Mouse (Mus musculus) left cerebral cortex, postnatal 25 days (tissue): ENCODE measurements around the gene Ern2. TPM values are rescaled to one million over a fixed set of nuclear protein-coding genes. Genes with fewer than 3 reads are reported as not detected.

Experiments used
- DNase-seq, 2 experiments: peaks; one replicate each; pipeline ENCODE4 v3.0.0; 2022; ENCODE audit warnings: low spot score in 2 of 2, mixed read lengths in 1 of 2
- intact Hi-C: fragments of 180-260 bp; cut with DNase I; formaldehyde crosslinking; loops from one replicate; pipeline ENCODE4 v1.15.1; 2025
- total RNA-seq, 2 experiments: library from RNA; stranded (reverse); gene quantifications; 2 replicates each; pipeline ENCODE4 v1.2.3; 2021

Gene Ern2
- under 1 TPM; 0.25 to 0.44 TPM for total RNA-seq

DNA sequence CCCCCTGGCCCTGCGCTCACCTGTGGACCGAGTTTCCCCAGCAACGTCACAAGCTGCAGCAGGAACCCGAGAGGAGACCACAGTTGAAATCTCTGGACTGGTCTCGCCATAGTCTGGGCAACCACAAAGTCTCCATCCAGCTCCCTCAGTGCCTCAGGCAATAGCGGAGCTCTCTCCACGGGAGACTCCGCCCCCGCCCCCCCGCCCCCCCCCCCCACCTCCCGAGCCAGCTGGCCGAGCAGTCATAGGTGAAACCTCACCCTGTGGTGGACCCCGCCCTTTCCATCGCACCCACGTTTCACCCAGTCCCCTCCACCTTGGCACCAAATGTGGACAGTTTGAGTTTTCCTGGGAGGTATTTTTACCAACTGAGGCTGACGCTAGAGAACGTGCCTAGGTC is at the start of gene Ern2:
Gene Ern2 (minus strand): TSS at position 165 of the 400 bp plus-strand sequence.
- DNase-seq: no peak
- intact Hi-C loops: no loop called here

DNA sequence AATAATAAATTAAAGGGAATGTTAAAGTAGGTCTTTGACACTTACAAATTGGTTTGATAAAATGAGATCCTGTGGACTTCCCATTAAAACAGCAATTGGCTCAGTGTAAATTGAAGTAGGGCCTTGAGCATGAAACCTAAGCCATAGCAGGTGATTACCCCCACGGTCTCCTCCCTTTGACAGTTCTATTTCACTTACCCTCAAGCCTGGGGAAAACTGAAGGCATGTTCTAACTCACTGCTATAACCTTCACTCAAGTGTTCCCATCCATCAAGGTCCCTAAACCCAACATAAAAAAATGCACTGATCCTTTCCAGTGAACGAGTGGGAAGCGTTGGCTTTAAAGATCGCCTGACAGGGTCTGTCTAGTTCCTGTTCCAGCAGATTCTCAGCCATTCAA is 44.9 kb upstream of the Ern2 start:
- intact Hi-C loops: no loop called here
- no peak for DNase-seq

DNA sequence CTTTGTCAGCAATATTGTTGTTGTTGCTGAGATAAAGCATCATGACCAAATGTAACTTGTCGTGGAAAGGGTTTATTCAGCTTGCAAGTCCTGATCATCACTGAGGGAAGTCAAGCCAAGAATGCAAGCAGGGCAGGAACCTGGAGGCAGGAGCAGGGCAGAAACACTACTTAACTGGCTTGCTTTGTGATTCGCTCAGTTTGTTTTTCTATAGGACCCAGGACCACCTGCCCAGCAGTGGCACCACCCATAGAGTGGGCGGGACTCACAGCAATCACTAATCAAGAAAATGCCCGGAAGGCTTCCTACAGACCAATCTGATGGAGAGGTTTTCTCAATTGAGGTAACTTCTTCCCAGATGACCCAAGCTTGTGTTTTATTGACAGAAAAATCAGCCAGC is 43.9 kb upstream of the Ern2 start:
- DNase-seq: no peak
- intact Hi-C loops: no loop called here

DNA sequence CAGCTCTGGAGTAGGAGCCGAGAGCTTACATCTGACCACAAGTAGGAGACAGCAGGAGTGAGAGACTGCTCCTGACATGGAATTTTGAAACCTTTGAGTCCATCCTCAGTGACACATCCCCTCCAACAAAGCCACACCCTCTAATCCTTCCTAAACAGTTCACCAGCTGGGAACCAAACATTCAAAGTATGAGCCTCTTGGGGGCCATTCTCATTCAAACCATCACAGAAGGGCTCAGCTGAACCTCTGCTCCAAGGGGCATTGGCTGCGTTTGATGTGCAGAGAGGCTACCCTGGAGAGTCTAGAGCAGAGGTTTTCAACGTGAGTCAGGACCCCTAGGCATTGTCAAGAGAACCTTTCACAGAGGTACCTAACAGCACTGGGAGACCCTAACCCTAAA is 43.3 kb upstream of the Ern2 start:
- no peak for DNase-seq
- intact Hi-C loops: no loop called here

DNA sequence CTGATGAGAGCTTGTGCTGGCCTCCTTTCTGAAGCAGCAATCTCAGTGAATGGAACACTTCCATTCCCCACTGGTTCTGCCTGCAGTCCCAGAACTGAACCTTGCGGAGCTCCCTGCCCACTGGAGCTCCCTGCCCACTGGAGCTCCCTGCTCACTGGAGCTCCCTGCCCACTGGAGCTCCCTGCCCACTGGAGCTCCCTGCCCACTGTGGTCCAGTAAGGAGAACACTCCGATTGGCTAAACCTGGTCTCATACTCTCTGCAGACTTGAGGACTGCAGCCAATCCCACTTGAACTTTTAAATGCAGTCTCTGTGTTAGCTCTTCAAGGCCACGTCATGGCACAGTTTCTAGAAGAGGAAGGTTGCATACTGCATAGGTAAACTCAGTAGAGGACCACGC is 40.7 kb upstream of the Ern2 start:
- intact Hi-C loops: no loop called here
- no peak for DNase-seq

DNA sequence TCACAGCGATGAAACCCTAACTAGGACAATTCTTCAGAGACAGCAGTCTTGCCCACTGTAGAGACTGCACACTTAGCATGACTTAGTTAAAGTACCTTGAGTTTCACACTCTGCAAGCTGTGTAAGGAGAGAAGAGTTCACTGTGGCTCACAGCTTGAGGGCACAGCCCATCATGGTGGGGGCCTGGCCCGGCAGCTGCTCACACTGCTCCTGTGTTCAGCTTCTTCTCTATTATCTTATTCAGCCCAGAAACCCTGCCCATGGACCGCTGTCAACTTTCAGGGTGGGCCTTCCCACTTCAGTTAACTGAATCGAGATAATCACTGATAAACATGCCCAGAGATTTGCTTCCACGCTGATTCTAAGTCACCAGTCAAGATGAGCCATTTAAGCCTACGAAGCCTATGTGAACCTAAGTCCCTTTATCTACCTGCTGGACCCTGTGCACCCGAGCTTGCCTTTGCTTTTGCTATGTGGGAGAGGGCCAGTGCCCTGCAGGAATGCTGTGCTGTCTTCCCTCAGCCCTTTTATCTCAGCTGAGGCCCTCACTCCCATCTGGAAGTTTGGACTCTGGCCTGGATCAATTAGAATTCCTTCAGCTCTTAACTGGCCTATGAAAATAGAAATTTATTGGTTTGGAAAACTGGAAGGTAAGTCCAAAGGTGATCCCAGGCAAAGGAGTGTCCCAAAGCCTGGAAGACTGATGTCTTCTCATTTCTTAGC is 40.2 kb upstream of the Ern2 start:
- intact Hi-C loops: no loop called here
- no peak for DNase-seq

DNA sequence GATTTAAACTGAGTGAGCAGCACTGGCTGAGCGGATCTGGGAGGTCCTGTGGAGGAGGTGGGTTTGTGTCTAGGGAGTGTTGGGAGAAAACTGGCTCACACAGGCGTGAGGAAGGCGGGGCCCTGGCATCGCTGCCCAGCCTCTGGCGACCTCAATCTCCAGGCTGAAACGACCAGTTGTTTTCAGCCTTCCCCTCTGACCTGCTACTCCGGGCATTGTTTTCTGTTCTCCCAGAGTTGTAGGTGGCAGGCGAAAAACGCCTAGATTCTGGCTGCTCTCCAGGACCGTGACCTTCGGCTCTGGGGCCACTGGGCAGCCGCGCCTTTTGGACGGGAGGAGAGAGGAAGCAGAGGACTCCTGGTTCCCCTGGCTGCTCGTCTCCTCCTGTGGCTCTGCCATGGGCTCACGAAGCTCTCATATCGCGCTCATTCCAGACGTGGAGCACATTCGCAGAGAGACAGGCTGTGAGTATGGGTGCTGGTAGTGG is 33.4 kb upstream of the Ern2 start, which contains the start of gene Chp2:
Gene Chp2 (plus strand): TSS at position 182 of the 487 bp plus-strand sequence.
- no peak for DNase-seq
- intact Hi-C loops: no loop called here

DNA sequence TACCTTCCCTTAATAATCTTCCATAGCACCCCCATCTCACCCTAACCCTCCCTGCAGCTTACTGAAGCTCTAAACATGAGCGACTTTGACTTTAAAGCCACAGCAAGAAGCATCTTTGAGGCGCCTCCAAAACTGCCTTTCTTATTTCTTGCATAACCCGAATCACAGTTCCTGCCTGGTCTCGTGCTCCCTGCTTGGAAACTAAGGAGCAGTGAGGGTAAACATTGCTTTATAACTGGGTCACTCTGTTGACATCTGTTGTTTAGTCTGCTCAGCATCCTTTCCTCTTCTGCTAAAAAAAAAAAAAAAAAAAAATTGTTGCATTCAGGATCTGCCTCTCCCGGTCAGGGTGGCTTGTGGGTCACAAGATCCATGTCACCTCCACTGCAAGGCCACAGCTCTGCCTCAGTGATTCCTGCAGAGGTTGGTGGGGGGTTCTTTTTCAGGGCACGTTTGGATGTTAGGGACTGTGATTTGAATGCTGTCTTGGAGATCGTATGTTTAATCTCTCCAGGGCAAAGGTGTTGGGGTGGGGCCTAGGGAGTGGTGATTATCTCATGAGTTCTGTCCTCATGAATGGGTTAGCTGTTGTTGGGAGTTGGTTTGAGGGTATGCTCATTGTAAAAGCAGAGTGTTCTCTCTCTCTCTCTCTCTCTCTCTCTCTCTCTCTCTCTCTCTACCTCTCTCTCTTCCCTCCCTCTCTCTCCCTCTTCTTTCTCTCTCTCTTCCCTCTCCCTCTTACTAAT is 22.4 kb upstream of the Ern2 start:
- intact Hi-C loops: no loop called here
- no peak for DNase-seq

DNA sequence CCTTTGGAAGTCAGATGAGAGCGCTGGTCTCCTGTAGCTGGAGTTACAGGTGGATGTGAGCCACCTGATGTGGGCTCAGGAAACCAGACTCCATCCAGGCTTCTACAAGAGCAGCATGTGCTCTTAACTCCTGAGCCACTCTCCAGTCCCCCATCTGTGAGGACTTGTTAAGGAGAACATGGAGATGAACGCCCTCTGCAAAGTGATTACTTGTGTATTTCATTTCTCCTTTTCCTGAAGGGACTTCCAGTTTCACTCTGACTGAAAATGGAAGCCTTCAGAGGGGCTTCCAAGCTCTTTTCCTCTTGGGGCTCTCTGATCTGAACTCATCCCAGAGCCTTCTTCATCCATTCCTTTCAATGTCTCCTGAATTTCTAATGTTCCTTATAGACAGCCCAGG is 20.1 kb upstream of the Ern2 start:
- intact Hi-C loops: no loop called here
- DNase-seq: no peak

DNA sequence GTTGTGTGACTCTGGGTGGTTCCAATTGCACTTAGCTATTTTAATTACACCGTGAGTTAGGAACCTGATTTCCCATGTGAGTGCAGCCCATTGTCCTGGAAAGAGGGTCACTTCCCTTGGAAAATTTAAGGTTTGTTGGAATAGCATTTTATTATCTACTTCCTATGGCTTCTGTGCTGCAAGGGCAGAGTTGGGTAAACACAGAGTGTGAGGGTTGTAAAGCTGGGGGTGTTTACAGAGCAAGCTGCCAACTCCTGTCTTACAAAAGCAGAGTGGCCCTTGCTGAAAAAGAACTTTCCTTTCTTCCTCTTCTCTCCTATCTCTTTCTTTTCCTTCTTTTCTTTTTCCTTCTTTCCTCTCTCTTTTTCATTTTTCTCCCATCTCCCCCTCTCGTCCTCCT is 17.9 kb upstream of the Ern2 start:
- no peak for DNase-seq
- intact Hi-C loops: no loop called here

DNA sequence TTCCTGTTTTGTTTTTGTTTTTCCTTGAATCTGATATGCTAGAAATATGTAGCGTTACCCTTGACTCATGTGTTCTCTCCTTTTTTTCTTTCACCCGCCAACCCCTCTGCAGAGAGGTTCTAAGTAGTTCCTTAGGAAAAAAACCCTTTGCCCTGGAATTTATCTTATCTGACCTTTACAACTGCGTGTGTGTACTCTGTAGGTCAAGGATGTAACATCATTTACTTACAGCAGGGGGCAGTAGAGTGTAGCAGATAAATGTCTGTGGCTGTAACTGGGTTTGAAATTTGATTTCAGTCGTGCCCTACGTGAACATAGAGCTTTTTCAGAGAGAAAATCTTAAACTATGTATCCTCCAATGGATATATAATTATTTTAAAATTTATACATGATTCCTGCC is 13.3 kb upstream of the Ern2 start:
- peak; percentile 40 to 55 for DNase-seq
- intact Hi-C loops: loop anchor here (2.0 kb wide), 2 partner anchors 44 to 260 kb away; no protein-coding TSS in a partner anchor

DNA sequence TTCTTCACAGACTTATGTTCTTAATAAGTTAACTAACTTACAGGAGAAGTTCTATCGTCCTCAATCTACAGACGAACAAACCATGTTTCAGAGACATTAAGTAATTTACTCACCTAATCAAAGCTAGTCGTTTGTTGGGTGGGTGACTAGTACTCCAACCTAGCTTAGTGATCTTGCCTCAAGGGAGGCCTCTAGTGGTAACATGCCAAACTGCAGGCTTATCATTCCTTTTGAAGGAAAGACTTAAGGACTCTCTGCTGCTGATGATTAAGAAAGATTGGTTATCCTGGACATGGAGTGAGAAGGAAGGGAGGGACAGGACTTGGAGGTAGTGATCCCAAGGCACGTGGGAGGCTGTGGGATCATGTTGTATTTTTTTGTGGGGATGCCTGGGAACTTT is 11.3 kb upstream of the Ern2 start:
- peak; percentile 36 to 64 for DNase-seq
- intact Hi-C loops: no loop called here

DNA sequence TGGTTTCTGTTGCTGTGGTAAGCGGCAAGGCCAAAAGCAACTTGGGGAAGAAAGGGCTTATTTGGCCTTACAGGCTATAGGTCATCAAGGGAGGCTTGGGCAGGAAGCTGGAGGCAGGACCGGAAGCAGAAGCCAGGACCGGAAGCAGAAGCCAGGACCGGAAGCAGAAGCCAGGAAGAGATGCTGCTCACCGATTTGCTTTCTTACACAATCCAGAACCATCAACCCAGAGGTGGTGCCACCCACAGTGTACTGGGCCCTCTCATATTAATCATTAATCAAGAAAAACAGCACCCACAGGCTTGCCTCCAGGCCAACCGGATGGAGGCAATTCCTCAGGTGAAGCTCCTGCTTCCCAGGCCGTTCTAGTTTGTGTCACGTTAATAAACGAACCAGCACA is 10.8 kb upstream of the Ern2 start:
- no peak for DNase-seq
- intact Hi-C loops: no loop called here

DNA sequence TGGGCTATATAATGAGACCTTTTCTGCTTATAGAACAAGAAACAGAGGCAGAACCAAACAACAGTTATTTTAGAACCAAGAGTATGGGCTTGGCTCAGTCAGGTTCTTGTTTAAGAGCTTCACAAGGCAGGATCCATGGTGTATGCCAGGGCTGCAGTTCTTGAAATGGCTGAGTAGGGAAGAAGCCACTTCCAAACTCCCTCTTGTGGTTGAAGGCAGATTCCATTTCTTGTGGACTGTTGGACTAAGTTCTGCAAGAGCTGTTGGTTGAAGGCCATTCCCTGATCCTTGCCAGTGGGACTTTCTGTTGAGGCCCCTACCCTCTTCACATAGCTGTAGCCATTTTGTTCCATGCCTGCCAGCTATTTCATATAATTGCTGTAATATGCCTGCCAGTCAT is 7.9 kb upstream of the Ern2 start:
- no peak for DNase-seq
- intact Hi-C loops: no loop called here

DNA sequence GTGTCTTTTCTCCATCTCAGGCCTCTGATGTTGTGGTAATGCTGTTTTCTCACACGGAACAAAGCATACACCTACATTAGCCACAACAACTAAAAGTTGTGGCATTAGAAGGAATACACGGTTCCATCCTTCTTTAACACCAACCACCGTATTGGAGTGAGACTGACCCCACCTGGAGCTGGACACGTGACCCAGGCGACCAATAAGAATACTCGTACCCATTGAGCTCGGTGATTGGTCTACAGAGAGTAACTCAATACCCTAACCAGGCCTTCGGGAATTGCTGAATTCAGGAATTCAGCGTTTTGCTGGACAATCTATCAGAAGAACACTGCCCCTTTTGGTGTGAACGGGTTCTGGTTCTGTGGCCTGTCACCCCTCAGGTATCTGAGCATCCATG is 5.1 kb upstream of the Ern2 start:
- no peak for DNase-seq
- intact Hi-C loops: no loop called here

DNA sequence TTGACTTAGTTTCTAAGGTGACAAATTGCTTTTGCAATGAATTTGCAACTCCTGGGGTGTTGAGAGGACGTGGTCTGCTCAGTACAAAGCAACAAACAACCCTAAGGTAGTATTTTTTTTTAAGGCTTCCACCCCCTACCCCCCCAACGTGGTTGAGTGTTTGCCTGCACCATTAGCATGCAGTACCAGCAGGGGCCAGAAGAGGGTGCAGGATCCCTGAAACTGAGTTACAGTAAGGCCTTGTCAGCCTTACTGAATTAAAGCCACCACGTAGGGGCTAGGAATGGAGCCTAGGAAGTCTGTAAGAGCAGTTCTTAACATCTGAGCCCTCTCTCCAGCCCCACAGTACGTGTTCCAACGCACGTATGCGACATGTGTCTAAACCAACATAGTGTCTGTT is 3.5 kb upstream of the Ern2 start:
- intact Hi-C loops: no loop called here
- DNase-seq: no peak

DNA sequence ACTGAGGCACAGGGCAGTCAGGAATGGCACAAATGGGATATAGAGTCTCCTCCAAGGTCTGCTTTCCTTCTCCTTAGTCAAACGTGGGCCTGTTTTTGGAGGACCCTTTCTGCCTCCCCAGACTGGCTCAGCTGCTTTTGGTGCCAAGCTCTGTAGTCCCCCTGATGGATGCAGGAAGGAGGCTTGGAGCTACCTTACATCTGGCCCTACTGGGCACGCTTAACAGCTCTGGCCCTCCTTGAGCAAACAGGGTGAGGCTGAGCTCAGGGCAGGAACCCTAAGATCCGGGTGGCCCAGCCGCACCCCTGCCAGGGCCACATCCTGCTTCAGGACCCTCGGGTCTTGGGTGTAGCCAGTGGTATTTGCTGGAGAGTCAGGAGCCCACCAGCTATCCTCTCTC is 1.4 kb downstream of the Ern2 start:
- intact Hi-C loops: no loop called here
- no peak for DNase-seq

DNA sequence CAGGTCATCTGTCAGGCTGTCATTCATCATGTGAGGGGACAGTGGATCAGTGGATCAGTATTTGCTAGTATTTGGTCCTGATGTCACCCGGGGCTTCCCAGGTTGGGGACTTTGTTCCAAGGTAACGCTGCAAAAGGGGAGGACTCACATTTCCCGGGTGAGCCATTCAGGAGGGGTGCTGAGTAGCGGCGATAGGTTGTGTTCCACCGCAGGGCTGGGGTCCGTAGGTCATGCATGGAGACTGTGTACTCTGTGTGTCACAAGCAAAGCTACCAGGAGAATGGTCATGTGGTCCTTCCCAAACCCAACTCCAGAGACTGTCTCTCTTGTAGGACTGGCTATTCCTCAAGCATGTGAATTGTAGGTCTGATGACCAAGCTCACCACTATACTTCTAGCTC is 5.3 kb downstream of the Ern2 start:
- DNase-seq: no peak
- intact Hi-C loops: no loop called here

DNA sequence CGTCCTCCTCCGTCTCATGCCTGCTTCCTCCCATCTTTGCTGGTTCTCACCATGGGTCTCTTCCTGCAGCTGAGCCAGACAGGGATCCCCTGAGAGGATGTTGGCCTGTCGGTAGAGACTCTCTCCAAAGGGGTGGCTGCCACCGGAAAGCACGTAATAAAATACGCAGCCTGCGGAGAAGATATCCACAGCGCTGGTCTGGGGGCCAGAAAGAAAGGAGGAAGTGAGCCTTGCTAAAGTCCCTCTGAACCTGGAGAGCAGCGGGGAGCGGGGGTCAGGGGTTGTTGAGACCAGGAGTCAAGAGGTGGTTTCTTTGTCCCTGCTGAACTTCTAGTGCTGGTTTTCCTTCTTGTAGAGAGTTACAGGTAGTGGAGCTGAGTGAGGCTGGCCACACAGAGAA is 14.4 kb downstream of the Ern2 start:
- no peak for DNase-seq
- intact Hi-C loops: no loop called here

DNA sequence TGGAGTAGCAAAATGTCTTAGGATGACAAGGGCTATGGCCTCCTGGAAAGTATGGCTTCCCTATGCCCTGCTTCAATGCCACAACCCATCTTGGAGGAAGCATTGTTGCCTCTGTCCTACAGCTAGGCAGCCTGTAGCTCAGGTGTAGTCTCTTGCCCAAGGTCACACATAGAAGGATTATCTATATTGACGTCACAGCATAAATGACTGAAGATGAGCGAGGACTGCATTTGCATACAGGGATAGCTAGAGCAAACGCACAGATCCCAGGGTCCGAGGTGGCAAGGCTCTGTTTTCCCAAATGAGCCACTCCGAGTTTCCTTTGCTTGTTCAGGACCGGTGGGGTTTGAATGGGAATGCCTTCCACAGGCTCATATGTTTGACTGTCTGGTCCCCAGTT is 15.3 kb downstream of the Ern2 start:
- no peak for DNase-seq
- intact Hi-C loops: no loop called here

DNA sequence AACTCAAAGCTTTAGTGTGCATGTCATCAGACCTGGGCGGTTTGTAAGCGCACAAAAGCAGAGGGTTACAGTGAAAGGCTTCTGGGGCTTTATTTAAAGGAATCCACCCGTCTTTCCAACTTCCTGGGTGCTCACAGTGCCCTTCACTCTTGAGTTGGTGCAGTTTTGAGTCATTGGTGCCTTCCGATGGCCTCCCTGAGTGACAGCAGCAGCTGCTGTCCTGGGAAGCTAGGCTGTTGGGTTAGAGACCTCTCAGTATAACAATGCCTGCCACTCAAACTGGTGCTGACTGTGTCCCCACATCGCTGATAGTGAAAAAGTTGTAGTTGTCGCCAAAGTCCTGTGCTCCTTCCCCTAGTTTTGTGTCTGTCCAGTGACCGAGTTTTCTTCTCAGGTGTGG is 18.8 kb downstream of the Ern2 start:
- DNase-seq: no peak
- intact Hi-C loops: no loop called here
